Mouse (Mus musculus): Measurements from ENCODE around the gene Dhx33.
A peak's percentile ranks its signal among the peaks of the same experiment; 100 is the strongest.

Dhx33 gene

GRCm38 (mm10) chr11:70980751-70981510, 23.3 kb downstream of the Dhx33 start:
- no peak for DNase-seq

GRCm38 (mm10) chr11:70980232-70980631, 24.0 kb downstream of the Dhx33 start:
- DNase-seq: no peak

- no peak for DNase-seq
Observed at GRCm38 (mm10) chr11:70977293-70977692, 26.9 kb downstream of the Dhx33 start.

GRCm38 (mm10) chr11:70975193-70975592, 29.0 kb downstream of the Dhx33 start:
- DNase-seq: peak; percentile 17

- DNase-seq: no peak
Observed at GRCm38 (mm10) chr11:70973947-70974346, 30.3 kb downstream of the Dhx33 start.

- DNase-seq: no peak
Observed at GRCm38 (mm10) chr11:70972586-70972985, 31.7 kb downstream of the Dhx33 start.

- no peak for DNase-seq
Observed at GRCm38 (mm10) chr11:70970560-70971540, 33.4 kb downstream of the Dhx33 start.

GRCm38 (mm10) chr11:70969821-70970559, 34.2 kb downstream of the Dhx33 start, which contains the start of the genes Nup88 and Rpain:
Nup88 (minus strand) TSS chr11:70969973.
Rpain (plus strand) TSS chr11:70970213.
- peak; percentile 91 for DNase-seq

- DNase-seq: no peak
Observed at GRCm38 (mm10) chr11:70969271-70969794, 34.9 kb downstream of the Dhx33 start.

- no peak for DNase-seq
Observed at GRCm38 (mm10) chr11:70964222-70964907, 39.9 kb downstream of the Dhx33 start.

- DNase-seq: no peak
Observed at GRCm38 (mm10) chr11:70960786-70961554, 43.3 kb downstream of the Dhx33 start.

- no peak for DNase-seq
Observed at GRCm38 (mm10) chr11:70954711-70955110, 49.5 kb downstream of the Dhx33 start.

- DNase-seq: no peak
Observed at GRCm38 (mm10) chr11:70944935-70945817, 59.1 kb downstream of the Dhx33 start.

- DNase-seq: no peak
Observed at GRCm38 (mm10) chr11:70943651-70944050, 60.6 kb downstream of the Dhx33 start.

- no peak for DNase-seq
Observed at GRCm38 (mm10) chr11:70942596-70942995, 61.6 kb downstream of the Dhx33 start.

- DNase-seq: no peak
Observed at GRCm38 (mm10) chr11:70935316-70935715, 68.9 kb downstream of the Dhx33 start.

Measured in right cerebral cortex, postnatal 25 days (tissue).